8 mouse cellular contexts compared by ENCODE assay signal in the genomic region with DNA sequence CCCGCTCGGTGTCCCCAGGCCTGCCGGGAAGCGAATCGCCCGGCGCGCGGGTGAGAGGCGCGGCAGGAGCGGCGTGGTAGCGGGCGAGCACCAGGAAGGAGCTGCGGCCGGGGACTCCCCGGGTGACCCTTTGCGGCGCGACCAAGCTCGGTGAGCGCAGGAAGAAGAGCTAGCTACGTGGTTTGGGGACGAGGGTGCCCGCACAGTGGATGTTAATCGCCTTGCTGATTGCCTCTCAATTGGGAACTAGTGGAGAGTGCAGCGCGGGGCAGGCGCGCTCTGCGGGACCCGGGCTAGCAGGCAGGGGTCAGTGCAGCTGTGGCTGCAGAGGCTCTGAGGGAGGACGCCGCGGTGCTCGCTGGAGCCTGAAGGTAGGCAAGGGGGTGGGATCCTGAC. TPM values are rescaled to one million over a fixed set of nuclear protein-coding genes. Genes with fewer than 3 reads are reported as not detected.
DNase-seq lines count a peak whose midpoint lies in the region; ATAC-seq and TF ChIP-seq lines count a peak whose summit lies in the region.

No protein-coding gene starts in this region.

- no peaks in the 10 kb centered on the region for H3K9me3 ChIP-seq in liver, embryonic 14.5 days (ENCODE audit: control insufficient read depth, low read length)

- no peaks in the 10 kb centered on the region for H3K36me3 ChIP-seq in liver, embryonic 14.5 days (replicated peaks; ENCODE audit: control insufficient read depth, insufficient read depth, low read depth)

- DNase-seq in kidney, postnatal 10 days: peak; percentile 10
- DNase-seq in kidney, adult 11 months: no peak
- peak; percentile 72 for DNase-seq in embryo, embryonic 11 days
- DNase-seq in liver, embryonic 14.5 days (ENCODE audit: low read depth in 3 of 3, low spot score in 3 of 3): no peak
- DNase-seq in testis, postnatal 14 days (ENCODE audit: low spot score): peak; percentile 8
- no peak for DNase-seq in B cell, adult 2 months
- DNase-seq in urinary bladder, postnatal 10 days (ENCODE audit: low spot score): no peak

- no peak for TF ChIP-seq EP300 in liver, embryonic 14.5 days (IDR thresholded peaks at IDR 0.05; ENCODE audit: low read depth)

- H3K4me1 ChIP-seq in liver, embryonic 14.5 days (replicated peaks; ENCODE audit: control insufficient read depth in 2 of 2, insufficient read depth in 2 of 2, low read length in 1 of 2): no peaks in the 10 kb centered on the region

- no peak overlapping the region for H3K9ac ChIP-seq in liver, embryonic 14.5 days (replicated peaks)

- H3K27me3 ChIP-seq in liver, embryonic 14.5 days (ENCODE audit: control insufficient read depth, insufficient read depth, low read length): peaks cover 29% of the 10 kb centered on the region

- 2% methylated on average over 37 of the region's 37 CpGs for WGBS in liver, embryonic 14.5 days (ENCODE audit: insufficient replicate concordance)

- H3K4me2 ChIP-seq in liver, embryonic 14.5 days (ENCODE audit: low read depth): peak overlapping the region; percentile 32

- peak; percentile 34; the same call in 1 of the 2 replicates for ATAC-seq in granulocyte monocyte progenitor cell, adult 5-6 weeks (replicated peaks; ENCODE audit: poor library complexity, severe bottlenecking)
- no peak for ATAC-seq in liver, embryonic 14.5 days (ENCODE audit: insufficient read depth)

- peak overlapping the region in 1 of 2 experiments; percentile 21; a peak in 2 of 4 replicates for H3K4me3 ChIP-seq in liver, embryonic 14.5 days (ENCODE audit: insufficient read depth in 1 of 2, low read depth in 2 of 2, low read length in 2 of 2)

- no peak overlapping the region for H3K27ac ChIP-seq in liver, embryonic 14.5 days

- TF ChIP-seq CTCF in liver, embryonic 14.5 days (IDR thresholded peaks at IDR 0.05; ENCODE audit: low read depth): no peak

RNA-seq across cellular contexts. Expression of gene Pcdh15, which starts 0.7 kb away (rescaled TPM):
- total RNA-seq in granulocyte monocyte progenitor cell, adult 5-6 weeks (2014; fragmentation: Nextera tagmentation): not detected in 2 replicates
- not detected in 2 replicates for total RNA-seq in granulocyte monocyte progenitor cell, adult 5-6 weeks (2017)
- polyA plus RNA-seq in liver, embryonic 14.5 days (2012; rRNA removed): 0.02 and 0.03 TPM in 2 replicates
- not detected in 2 replicates for polyA plus RNA-seq in liver, embryonic 14.5 days (2014; fragmentation: Nextera tagmentation; extraction: Ambion mirVana)

Comparison
In these comparisons a context has a peak if more than half of its experiments do, and no peak if none do; other contexts are left out.
1. DNase-seq: peak in kidney, postnatal 10 days (single experiment), embryo, embryonic 11 days (single experiment) and testis, postnatal 14 days (single experiment); none in kidney, adult 11 months (single experiment), liver, embryonic 14.5 days (0 of 3), B cell, adult 2 months (0 of 2) and urinary bladder, postnatal 10 days (single experiment).